Mouse (Mus musculus) liver, postnatal 0 days (tissue): ENCODE measurements around the gene Gm45261. TPM values are rescaled to one million over a fixed set of nuclear protein-coding genes. Genes with fewer than 3 reads are reported as not detected.
A peak's percentile ranks its signal among the peaks of the same experiment; 100 is the strongest.

Experiments used
- ATAC-seq: fragments of 200-750 bp; cut with Nextera tagmentation; 2 replicates; pipeline ENCODE4 v1.8.0; 2017; ENCODE audit warnings: mild to moderate bottlenecking, moderate library complexity
- DNase-seq: peaks from one replicate; pipeline ENCODE4 v3.0.0-alpha.2; 2016
- H3K27ac ChIP-seq: fragments of 300-500 bp; sonication (generic); 2 replicates; pipeline ENCODE4 v1.5.1; 2014; ENCODE audit warnings: antibody characterized with exemption, moderate library complexity, mild to moderate bottlenecking, low read depth
- H3K27me3 ChIP-seq: fragments of 300-500 bp; sonication (generic); 2 replicates; pipeline ENCODE4 v1.6.1; 2014; ENCODE audit warnings: low read length, control low read depth, mixed read lengths; ENCODE audit not compliant: insufficient read depth
- H3K36me3 ChIP-seq: fragments of 300-500 bp; sonication (generic); replicated peaks from 2 replicates; pipeline ENCODE4 v1.6.1; 2014; ENCODE audit warnings: mild to moderate bottlenecking, control low read depth, low read length, moderate library complexity, mixed read lengths; ENCODE audit not compliant: insufficient read depth
- H3K4me1 ChIP-seq: fragments of 300-500 bp; sonication (generic); 2 replicates; pipeline ENCODE4 v1.6.1; 2014; ENCODE audit warnings: antibody characterized with exemption, mild to moderate bottlenecking, control low read depth; ENCODE audit not compliant: insufficient read depth
- H3K4me2 ChIP-seq: fragments of 300-500 bp; sonication (generic); 2 replicates; pipeline ENCODE4 v1.6.1; 2014; ENCODE audit warnings: low read depth, mild to moderate bottlenecking, low read length, moderate library complexity, mixed read lengths
- H3K4me3 ChIP-seq: fragments of 300-500 bp; sonication (generic); 2 replicates; pipeline ENCODE4 v1.5.1; 2014; ENCODE audit warnings: low read depth, low read length
- H3K9ac ChIP-seq: fragments of 300-500 bp; sonication (generic); replicated peaks from 2 replicates; pipeline ENCODE4 v1.6.1; 2014; ENCODE audit warnings: mild to moderate bottlenecking, moderate library complexity
- H3K9me3 ChIP-seq: fragments of 300-500 bp; sonication (generic); 2 replicates; pipeline ENCODE4 v1.6.1; 2016; ENCODE audit warnings: mild to moderate bottlenecking, control low read depth, low read length, mixed read lengths
- CTCF ChIP-seq: sonication (generic); IDR thresholded peaks from 2 replicates; pipeline ENCODE4 v1.5.1; 2016; ENCODE audit warnings: antibody characterized with exemption, low read depth
- EP300 ChIP-seq: IDR thresholded peaks from 2 replicates; pipeline ENCODE4 v1.6.1; 2016; ENCODE audit warnings: antibody characterized with exemption, low read depth, mild to moderate bottlenecking
- WGBS: fragments of 180-500 bp; shearing (Covaris S2); extraction: QIAGEN DNeasy Blood & Tissue Kit; methylation state at CpG from one replicate; pipeline ENCODE4 v1.1.7; 2014; ENCODE audit not compliant: insufficient replicate concordance; 5-methylcytosine and 5-hydroxymethylcytosine counted together
- polyA plus RNA-seq: library from polyadenylated mRNA; unstranded; fragments of >200 nt; fragmentation: Nextera tagmentation; extraction: Ambion mirVana; gene quantifications from 2 replicates; pipeline ENCODE4 v1.2.1, GENCODE M21; 2015

Gene Gm45261
- polyA plus RNA-seq, 1 experiment from 2014 or later = not detected

DNA sequence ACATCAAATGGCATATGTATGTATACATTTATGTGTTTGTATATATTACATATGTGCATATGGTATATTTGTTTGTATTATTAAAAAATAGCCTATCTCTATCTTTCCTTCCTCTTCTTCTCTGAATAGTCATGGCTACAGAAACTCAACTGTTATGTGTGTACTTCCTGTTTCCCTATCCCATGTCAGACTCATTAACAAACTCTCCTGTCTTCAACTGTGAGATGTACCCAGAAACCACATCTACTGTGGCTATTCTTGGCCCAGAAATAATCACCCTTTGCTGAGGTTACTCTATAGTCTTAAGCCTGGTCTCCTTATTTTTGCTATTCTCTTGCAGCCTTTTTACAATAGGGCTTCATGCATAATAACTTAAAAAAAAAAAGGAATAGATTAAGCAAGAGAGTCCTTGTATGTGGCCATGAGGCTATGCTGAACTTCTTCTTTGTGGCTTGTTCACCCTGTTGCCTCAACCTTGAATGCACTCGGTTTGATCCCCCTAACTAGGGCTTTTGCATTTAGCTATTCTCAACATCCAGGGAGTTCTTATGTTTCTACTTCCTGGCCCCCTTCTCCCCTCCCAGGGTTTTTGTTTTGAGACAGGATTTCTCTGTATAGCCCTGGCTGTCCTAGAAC is 9.2 kb downstream of the Gm45261 start:
- no peak overlapping the region for H3K4me2 ChIP-seq
- TF ChIP-seq CTCF (no peak), EP300 (no peak)
- ATAC-seq = peak; percentile 36; the same call in 1 of the 2 replicates
- no peaks in the 10 kb centered on the region for H3K36me3 ChIP-seq
- H3K4me3 ChIP-seq = no peak overlapping the region
- WGBS = 47% methylated on average over 1 of the region's 1 CpGs
- no peak overlapping the region for H3K9ac ChIP-seq
- H3K4me1 ChIP-seq = peaks cover 4% of the 10 kb centered on the region; the same call in 1 of the 2 replicates
- H3K27ac ChIP-seq = peak overlapping the region; percentile 36; the same call in 1 of the 2 replicates
- DNase-seq = no peak
- H3K9me3 ChIP-seq = no peaks in the 10 kb centered on the region
- H3K27me3 ChIP-seq = no peaks in the 10 kb centered on the region

DNA sequence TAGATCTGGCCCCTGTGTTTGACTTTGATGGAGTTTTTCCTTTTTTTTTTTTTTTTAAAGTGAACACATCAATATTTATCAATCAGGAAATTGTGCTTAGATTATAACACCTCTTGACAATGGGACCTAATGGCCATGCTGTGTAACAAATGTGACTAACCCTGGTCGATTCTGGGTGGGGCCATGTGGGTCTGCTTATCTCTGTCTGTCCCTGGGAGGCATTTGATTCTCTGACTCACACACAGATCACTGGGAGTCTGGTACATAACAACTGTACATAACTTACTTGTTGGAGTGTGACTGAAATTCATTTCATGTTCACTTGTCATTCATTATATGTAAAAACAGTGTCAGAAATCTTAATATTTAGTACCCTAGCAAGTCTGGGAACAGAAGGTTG is 13.7 kb downstream of the Gm45261 start:
- H3K4me1 ChIP-seq = peaks cover 8% of the 10 kb centered on the region; the same call in 1 of the 2 replicates

GRCm38 (mm10) chr1:80440911-80441310 is 20.3 kb downstream of the Gm45261 start:
- no peak for DNase-seq
- ATAC-seq = no peak
- WGBS = 66% methylated on average over 2 of the region's 2 CpGs
- H3K4me3 ChIP-seq = no peak overlapping the region
- H3K9ac ChIP-seq = no peak overlapping the region
- peaks cover 9% of the 10 kb centered on the region; the same call in 1 of the 2 replicates for H3K4me1 ChIP-seq
- no peaks in the 10 kb centered on the region for H3K27me3 ChIP-seq
- H3K27ac ChIP-seq = no peak overlapping the region
- H3K9me3 ChIP-seq = no peaks in the 10 kb centered on the region
- no peaks in the 10 kb centered on the region for H3K36me3 ChIP-seq
- no peak for TF ChIP-seq EP300
- TF ChIP-seq CTCF = no peak
- H3K4me2 ChIP-seq = no peak overlapping the region

More for the DNA sequence above, 13.7 kb downstream of the Gm45261 start:
- peak overlapping the region; percentile 55; the same call in 1 of the 2 replicates for H3K27ac ChIP-seq
- no peaks in the 10 kb centered on the region for H3K9me3 ChIP-seq
- no peak overlapping the region for H3K9ac ChIP-seq
- TF ChIP-seq EP300 = no peak
- TF ChIP-seq CTCF = no peak
- DNase-seq = peak; percentile 18
- H3K27me3 ChIP-seq = no peaks in the 10 kb centered on the region
- no peak overlapping the region for H3K4me2 ChIP-seq
- no peaks in the 10 kb centered on the region for H3K36me3 ChIP-seq
- ATAC-seq = peak; percentile 73
- H3K4me3 ChIP-seq = no peak overlapping the region
- 21% methylated on average over 1 of the region's 1 CpGs for WGBS

DNA sequence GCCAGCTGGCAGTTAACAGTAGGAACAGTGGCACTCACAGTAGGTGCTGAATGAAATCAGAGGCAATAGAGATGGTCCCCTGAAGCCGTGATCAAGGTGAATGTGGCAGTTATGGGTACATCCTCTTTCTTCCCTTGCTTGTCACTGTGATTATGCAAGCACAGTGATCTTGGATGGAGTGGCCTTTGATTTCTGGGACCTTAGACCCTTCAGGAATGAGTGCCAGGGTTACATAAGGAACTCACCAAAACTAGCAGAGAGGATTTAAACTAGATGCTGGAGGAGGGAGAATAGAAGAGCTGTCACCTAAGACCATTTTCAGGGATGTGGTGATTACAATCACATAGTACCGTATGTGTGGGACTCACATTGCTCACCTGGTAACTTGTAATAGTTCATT is 22.7 kb downstream of the Gm45261 start:
- WGBS = 61% methylated on average over 2 of the region's 2 CpGs
- no peak for DNase-seq
- H3K9me3 ChIP-seq = no peaks in the 10 kb centered on the region
- TF ChIP-seq CTCF (no peak), EP300 (no peak)
- no peak for ATAC-seq
- H3K27ac ChIP-seq = no peak overlapping the region
- H3K9ac ChIP-seq = no peak overlapping the region
- H3K4me2 ChIP-seq = no peak overlapping the region
- H3K27me3 ChIP-seq = no peaks in the 10 kb centered on the region
- H3K36me3 ChIP-seq = no peaks in the 10 kb centered on the region
- no peak overlapping the region for H3K4me3 ChIP-seq
- H3K4me1 ChIP-seq = 0 out of 2 replicates have a peak, but pooled peaks cover 4% of the 10 kb centered on the region

DNA sequence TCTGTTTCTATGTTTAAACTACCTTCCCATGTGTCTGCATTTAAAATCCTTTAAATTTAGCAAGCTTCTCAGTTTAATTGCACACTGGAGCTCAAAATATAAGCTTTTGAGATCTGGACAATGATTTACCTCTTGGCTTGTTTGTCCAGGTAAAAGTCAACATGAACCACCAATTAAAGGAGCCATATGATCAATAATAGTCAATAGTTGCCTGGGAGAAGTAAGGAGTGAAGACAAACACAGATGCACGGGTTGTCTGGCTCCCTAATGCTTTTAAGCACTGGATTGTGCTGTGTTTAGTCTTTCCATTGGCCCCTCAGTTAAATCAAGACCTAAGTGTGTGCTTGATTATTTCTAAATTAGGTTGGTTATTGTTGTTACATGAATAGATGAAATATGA is 33.3 kb downstream of the Gm45261 start:
- no peak overlapping the region for H3K4me2 ChIP-seq
- TF ChIP-seq CTCF (no peak), EP300 (peak; percentile 41; the same call in 1 of the 2 replicates)
- no peaks in the 10 kb centered on the region for H3K27me3 ChIP-seq
- H3K27ac ChIP-seq = peak overlapping the region; percentile 68; the same call in 1 of the 2 replicates
- peak; percentile 94 for ATAC-seq
- no peaks in the 10 kb centered on the region for H3K36me3 ChIP-seq
- no peaks in the 10 kb centered on the region for H3K9me3 ChIP-seq
- H3K9ac ChIP-seq = no peak overlapping the region
- WGBS = 59% methylated on average over 1 of the region's 1 CpGs
- no peaks in the 10 kb centered on the region for H3K4me1 ChIP-seq
- no peak overlapping the region for H3K4me3 ChIP-seq
- DNase-seq = no peak

DNA sequence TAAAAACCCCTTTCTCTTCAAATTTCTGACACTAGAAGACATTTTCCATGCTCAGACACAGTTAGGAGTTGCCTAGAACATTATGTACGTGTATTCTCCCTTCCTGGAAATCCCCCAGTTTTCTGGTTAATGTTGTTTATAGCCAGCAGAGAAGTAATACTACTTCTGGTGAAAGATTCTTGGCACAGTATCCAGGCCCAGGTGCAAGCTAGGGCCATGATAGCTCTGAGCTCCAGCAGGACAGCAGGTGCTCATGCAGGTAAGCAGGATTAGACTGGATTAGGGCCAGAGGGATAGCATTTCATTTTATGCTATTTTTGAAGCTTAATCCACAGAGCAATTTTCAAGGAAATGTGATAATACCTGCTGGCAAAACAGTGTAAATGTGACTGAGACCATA is 33.8 kb downstream of the Gm45261 start:
- Histone ChIP-seq H3K4me1 (no peaks in the 10 kb centered on the region), H3K36me3 (no peaks in the 10 kb centered on the region), H3K9ac (no peak overlapping the region), H3K9me3 (no peaks in the 10 kb centered on the region), H3K27ac (peak overlapping the region; percentile 68), H3K27me3 (no peaks in the 10 kb centered on the region), H3K4me2 (no peak overlapping the region), H3K4me3 (no peak overlapping the region)
- ATAC-seq = peak; percentile 85
- TF ChIP-seq EP300 (no peak), CTCF (no peak)
- 46% methylated on average over 1 of the region's 1 CpGs for WGBS
- no peak for DNase-seq
